Mouse (Mus musculus) central nervous system, embryonic 14 days (tissue): Measurements from ENCODE around the gene Ccl9. TPM values are rescaled to one million over a fixed set of nuclear protein-coding genes. Genes with fewer than 3 reads are reported as not detected.

Experiments
- polyA plus RNA-seq: library from polyadenylated mRNA; depleted of rRNA; stranded (reverse); fragments of >200 nt; gene quantifications from 2 replicates; pipeline ENCODE4 v1.2.3, GENCODE M21; 2012; rRNA removed

Ccl9 gene
- 2.4 and 4.1 TPM in 2 replicates for polyA plus RNA-seq

GRCm38 (mm10) chr11:83578186-83578760 lies at the start of gene Ccl9:
Gene Ccl9, minus strand, starts transcription at chr11:83578636.

GRCm38 (mm10) chr11:83592853-83593252 lies 14.4 kb upstream of the Ccl9 start, which contains the start of gene Ccl6:
Gene Ccl6, minus strand, starts transcription at chr11:83593087.

GRCm38 (mm10) chr11:83530360-83530759 lies 48.1 kb downstream of the Ccl9 start, which contains the start of gene Ccl5:
Gene Ccl5, minus strand, starts transcription at chr11:83530518.

Other genes starting within 250 kb of the Ccl9 start
- 43.2 and 47.1 TPM in 2 replicates for gene Rasl10b, start 169.5 kb downstream of the Ccl9 start, polyA plus RNA-seq
- 0.29 and 0.37 TPM in 2 replicates for gene Gas2l2, start 149.2 kb downstream of the Ccl9 start, polyA plus RNA-seq
- gene 1700020L24Rik, start 141.0 kb downstream of the Ccl9 start, polyA plus RNA-seq = 0.41 and 0.44 TPM in 2 replicates
- gene Mmp28, start 115.6 kb downstream of the Ccl9 start, polyA plus RNA-seq = 5.2 and 5.4 TPM in 2 replicates
- gene Taf15, start 105.5 kb downstream of the Ccl9 start, polyA plus RNA-seq = 109 and 120 TPM in 2 replicates
- gene Heatr9, start 56.5 kb downstream of the Ccl9 start, polyA plus RNA-seq = not detected in 2 replicates
- gene Ccl5, start 48.1 kb downstream of the Ccl9 start, polyA plus RNA-seq = 0.65 and 2.0 TPM in 2 replicates
- 1.4 and 2.4 TPM in 2 replicates for gene Ccl6, start 14.5 kb upstream of the Ccl9 start, polyA plus RNA-seq
- gene Rpl9-ps1, start 67.0 kb upstream of the Ccl9 start, polyA plus RNA-seq = not detected in 2 replicates
- 6.2 and 7.1 TPM in 2 replicates for gene Ccl3, start 70.7 kb upstream of the Ccl9 start, polyA plus RNA-seq
- 4.9 and 7.8 TPM in 2 replicates for gene Ccl4, start 83.9 kb upstream of the Ccl9 start, polyA plus RNA-seq
- 0.44 and 0.90 TPM in 2 replicates for gene Wfdc17, start 125.4 kb upstream of the Ccl9 start, polyA plus RNA-seq
- 0.35 TPM in 1 of 2 replicates, not detected in the other for gene Wfdc18, start 130.4 kb upstream of the Ccl9 start, polyA plus RNA-seq
- 0.17 and 0.24 TPM in 2 replicates for gene Wfdc21, start 168.3 kb upstream of the Ccl9 start, polyA plus RNA-seq
- gene Heatr6, start 175.1 kb upstream of the Ccl9 start, polyA plus RNA-seq = 31.5 and 36.8 TPM in 2 replicates